Mouse (Mus musculus) bone marrow, adult 2 months (tissue): ENCODE data around the gene Sccpdh.

ENCODE experiments used
- CTCF ChIP-seq: fragments of 200-500 bp; IDR thresholded peaks from 2 replicates; pipeline ENCODE4 v1.5.1; 2011; ENCODE audit warnings: low read length, control low read depth; ENCODE audit not compliant: control insufficient read depth, insufficient read depth
- POLR2A ChIP-seq: fragments of 200-500 bp; IDR thresholded peaks from 2 replicates; pipeline ENCODE4 v1.6.1; 2011; ENCODE audit warnings: low read depth, mild to moderate bottlenecking, control low read depth, low read length, borderline replicate concordance; ENCODE audit not compliant: control insufficient read depth

DNA sequence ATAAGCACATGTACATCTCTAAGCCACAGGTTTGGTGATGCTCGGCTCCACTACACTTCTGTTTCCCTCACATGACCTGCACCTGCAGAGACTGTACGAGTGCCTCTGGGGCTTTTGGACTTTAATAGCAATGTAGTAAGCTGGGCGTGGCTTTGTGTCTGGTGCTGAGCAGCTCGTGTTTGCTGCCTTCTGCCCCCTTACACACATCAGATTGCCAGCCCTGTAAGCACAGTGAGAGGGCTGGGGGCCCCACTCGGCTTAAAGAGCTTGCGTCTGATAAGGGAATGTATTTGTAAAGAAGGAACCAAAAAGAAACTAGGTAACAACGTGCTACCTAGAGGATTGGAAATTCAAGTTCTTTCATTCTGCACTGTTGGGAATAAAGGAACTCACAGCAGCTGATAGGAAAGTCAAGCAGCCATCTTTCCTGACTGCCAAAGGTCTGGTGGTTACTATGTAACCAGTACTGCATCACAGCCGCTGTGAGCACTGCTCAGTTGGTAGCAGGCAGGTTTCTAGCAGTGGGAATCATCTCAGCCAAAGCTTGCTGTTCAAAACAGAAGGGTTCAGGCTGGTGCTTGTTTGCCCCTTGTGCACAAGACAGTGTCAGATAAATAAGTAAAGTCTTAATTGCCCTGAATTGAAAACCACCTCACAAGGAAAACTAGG is 39.4 kb upstream of the Sccpdh start:
- no peak for TF ChIP-seq CTCF
- no peak for TF ChIP-seq POLR2A
